Mouse (Mus musculus) cerebellum, postnatal 36 days (tissue): ENCODE data around the gene Gm5737.

Source experiments
- DNase-seq, 2 experiments: peaks; one replicate each; pipeline ENCODE4 v3.0.0; 2021 to 2022; ENCODE audit warnings: mixed read lengths in 2 of 2

The Gm5737 gene

DNA sequence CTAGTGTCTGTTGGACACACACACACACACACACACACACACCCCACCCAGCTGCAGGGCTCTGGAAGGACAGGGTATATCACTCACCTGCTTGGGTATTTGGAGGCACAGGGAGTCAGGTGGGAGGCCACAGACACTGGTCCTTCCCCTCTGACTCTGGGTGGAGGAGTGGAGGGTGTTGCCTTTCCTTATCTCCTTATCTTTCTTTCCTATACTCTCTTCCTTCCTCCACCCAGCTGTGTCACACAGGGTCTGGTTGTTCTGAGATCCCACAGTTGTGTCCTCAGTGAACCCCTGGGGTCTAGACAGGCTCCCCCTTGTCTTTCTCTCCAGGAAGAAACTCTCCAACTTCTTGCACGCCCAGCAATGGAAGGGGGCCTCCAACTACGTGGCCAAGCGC, 67.8 kb downstream of the Gm5737 start:
- DNase-seq: no peak

DNA sequence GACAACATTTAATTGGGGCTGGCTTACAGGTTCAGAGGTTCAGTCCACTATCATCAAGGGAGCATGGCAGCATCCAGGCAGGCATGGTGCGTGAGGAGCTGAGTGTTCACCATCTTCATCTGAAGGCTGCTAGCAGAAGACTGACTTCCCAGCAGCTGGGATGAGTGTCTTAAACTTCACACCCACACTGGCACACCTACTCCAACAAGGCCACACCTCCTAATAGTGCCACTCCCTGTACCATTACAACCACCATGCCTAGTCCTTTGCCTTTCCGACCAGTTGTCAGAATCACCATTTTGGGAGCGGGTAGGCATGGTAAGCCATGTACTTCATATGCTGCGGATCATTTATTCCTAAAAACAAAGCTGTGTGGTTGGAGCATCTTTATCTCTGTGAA, 68.6 kb downstream of the Gm5737 start:
- DNase-seq: no peak
